Mouse (Mus musculus): ENCODE data around the gene Gm10320.

Gm10320 gene

GRCm38 (mm10) chr13:98491909-98492308 is at the start of gene Gm10320:
Gm10320 (minus strand) TSS chr13:98492001.
- DNase-seq (ENCODE audit: low read depth): no peak

- DNase-seq (ENCODE audit: low read depth): no peak
Measured at GRCm38 (mm10) chr13:98541601-98542000, 49.8 kb upstream of the Gm10320 start.

GRCm38 (mm10) chr13:98540206-98540605 is 48.4 kb upstream of the Gm10320 start:
- no peak for DNase-seq (ENCODE audit: low read depth)

- no peak for DNase-seq (ENCODE audit: low read depth)
Measured at GRCm38 (mm10) chr13:98539311-98539710, 47.5 kb upstream of the Gm10320 start.

DNA sequence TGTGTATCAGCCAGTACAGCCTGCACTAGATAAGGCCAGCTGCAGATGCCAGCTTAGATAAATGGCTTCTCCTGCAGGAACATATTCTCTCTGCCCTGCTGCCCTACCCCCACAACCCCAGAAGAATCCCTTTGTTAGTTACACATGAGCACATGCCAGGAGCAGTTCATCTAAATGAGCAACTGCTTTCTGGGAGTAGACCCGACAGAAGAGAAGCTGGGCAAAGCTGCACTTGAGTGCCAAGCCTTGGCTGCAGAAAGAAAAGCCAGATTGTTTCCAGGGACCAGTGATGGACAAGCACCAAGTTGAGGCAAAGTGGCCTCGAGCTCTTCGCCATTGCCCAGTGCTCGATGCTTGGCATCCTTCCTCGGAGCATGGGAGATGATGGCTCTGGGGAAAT is 46.8 kb upstream of the Gm10320 start:
- no peak for DNase-seq (ENCODE audit: low read depth)

DNA sequence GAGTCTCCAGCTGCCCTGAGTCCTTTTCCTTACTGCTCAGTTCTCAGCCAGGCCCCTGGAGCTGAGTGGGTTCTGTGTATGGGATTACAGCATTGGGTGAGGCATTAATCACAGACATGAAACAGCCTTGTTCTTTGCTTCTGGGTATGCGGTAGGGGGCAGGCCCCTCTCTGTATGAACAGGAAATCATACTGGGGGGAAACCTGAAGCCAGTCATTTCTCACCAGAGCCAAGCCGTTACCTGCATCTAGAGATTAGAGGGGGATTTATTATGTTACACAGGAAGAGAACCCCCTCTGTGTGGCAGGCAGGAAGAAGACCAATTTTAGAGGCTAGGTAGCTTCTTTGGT is 43.1 kb upstream of the Gm10320 start:
- no peak for DNase-seq (ENCODE audit: low read depth)

- no peak for DNase-seq (ENCODE audit: low read depth)
Measured at GRCm38 (mm10) chr13:98534190-98534912, 42.5 kb upstream of the Gm10320 start.

- DNase-seq (ENCODE audit: low read depth): no peak
Measured at GRCm38 (mm10) chr13:98533415-98533814, 41.6 kb upstream of the Gm10320 start.

DNA sequence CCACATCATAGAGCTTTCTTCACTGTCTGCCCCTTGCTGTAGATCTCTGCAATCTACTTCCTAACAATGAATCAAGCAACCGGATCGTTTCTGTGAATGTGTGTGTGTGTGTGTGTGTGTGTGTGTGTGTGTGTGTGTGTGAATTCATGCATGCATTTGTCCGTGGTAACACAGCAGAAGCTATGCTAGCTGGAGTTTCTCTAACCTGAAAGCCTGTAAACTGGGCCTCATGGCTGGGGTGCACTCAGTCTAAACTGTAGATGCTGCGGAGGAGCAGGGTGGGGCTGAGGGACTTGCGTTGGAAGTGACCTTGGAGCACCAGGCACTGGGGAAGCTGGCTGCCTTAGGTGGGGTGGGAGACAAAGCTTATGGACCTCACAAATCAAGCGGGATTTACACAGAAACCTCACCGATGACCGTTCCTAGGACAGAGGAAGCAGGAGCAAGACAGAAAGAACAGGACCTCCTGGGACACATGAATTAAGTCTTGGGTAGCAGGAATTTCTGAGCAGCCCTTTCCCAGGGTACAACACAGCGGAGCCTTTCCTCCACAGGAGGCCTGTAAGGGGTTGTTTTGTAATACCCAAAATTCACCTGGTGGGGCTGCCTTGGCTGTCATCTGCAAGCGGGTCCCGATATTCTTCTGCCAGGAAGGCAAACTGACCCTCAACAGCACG is 41.0 kb upstream of the Gm10320 start:
- DNase-seq (ENCODE audit: low read depth): no peak

DNA sequence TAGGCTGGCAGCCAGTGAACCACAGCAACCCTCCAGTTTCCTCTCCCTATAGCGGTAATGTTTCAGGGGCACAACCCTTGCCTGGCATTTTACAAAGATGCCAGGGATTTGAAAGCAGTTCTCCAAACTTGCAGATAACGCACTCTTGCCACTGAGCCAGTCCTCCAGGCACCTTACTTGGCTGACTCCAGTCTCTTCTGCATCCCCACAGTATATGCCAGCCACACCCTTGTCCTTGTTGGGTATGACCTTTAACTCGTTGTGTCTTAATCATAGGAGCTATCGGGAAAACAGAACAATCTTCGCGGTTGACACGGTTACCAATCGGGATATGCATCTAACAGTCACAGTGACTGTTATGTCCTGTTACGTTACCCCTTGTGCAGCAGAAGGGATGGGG is 40.2 kb upstream of the Gm10320 start:
- no peak for DNase-seq (ENCODE audit: low read depth)

GRCm38 (mm10) chr13:98531306-98531705 is 39.5 kb upstream of the Gm10320 start:
- DNase-seq (ENCODE audit: low read depth): no peak

GRCm38 (mm10) chr13:98523719-98524316 is 32.0 kb upstream of the Gm10320 start:
- no peak for DNase-seq (ENCODE audit: low read depth)

GRCm38 (mm10) chr13:98518341-98518740 is 26.5 kb upstream of the Gm10320 start:
- no peak for DNase-seq (ENCODE audit: low read depth)

DNA sequence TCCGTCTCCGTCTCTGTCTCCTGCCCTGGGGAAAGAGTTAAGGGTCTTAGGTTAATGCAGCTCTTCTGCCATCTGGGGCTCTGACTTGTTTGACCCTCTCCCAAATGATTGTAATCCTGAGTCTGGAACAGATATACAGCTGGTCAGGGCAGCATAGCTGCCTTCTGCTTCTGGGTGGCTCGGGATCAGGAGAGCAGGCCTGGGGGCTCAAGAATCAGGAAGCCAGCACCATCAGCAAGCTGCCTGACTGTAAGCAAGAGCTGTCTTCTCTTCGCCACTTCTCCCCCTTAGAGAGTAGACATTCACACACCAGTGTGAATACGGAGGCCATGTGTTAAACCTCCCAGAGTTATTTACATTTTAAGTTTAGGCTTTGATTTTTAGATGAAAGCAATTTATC is 25.9 kb upstream of the Gm10320 start:
- DNase-seq (ENCODE audit: low read depth): no peak

DNA sequence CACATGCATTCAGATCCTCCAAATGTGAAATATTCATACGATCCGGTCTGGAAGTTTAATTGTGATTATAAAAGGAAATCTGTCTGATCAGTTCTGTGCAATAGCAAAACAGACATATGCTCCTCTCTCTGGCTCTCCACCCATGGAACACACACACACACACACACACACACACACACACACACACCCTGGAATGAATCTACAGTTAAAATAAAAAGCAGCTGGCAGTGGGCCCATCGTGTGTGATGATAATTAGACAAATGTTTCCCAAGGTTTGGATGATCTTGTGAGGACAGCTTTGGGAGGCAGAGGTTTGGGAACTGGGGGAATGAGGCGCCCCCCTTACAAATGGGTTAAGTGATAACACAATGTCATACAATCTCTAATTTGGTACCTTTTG is 25.2 kb upstream of the Gm10320 start:
- DNase-seq (ENCODE audit: low read depth): no peak

DNA sequence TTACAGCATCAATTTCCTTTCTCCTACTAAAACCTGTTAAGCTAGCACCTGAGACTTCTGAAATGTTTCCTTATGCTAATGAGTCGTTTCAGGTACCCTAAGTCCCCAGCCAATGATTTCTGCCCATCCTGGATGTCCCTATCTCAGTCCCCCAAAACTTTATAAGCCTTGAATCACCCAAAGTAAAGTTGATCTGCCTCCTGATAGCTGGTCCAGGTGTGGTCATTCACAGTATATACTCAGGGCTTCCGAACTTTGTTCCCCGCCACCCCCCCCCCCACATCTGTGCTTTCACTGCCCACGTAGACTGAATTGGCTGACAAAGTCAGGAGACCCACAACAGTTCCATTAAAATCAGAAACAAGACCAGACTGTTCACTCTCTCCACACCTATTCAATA is 20.3 kb upstream of the Gm10320 start:
- no peak for DNase-seq (ENCODE audit: low read depth)

- DNase-seq (ENCODE audit: low read depth): no peak
Measured at GRCm38 (mm10) chr13:98507656-98508055, 15.9 kb upstream of the Gm10320 start.

GRCm38 (mm10) chr13:98506496-98506895 is 14.7 kb upstream of the Gm10320 start:
- DNase-seq (ENCODE audit: low read depth): no peak

- no peak for DNase-seq (ENCODE audit: low read depth)
Measured at GRCm38 (mm10) chr13:98505989-98506388, 14.2 kb upstream of the Gm10320 start.

GRCm38 (mm10) chr13:98505489-98505857 is 13.7 kb upstream of the Gm10320 start:
- no peak for DNase-seq (ENCODE audit: low read depth)

GRCm38 (mm10) chr13:98504661-98505488 is 13.1 kb upstream of the Gm10320 start:
- no peak for DNase-seq (ENCODE audit: low read depth)

GRCm38 (mm10) chr13:98504181-98504660 is 12.4 kb upstream of the Gm10320 start:
- no peak for DNase-seq (ENCODE audit: low read depth)
